Mouse (Mus musculus) kidney, adult 10 weeks (tissue): ENCODE data around the gene Tbc1d2. TPM values are rescaled to one million over a fixed set of nuclear protein-coding genes. Genes with fewer than 3 reads are reported as not detected.

Source experiments
- polyA plus RNA-seq: library from polyadenylated mRNA; stranded (reverse); fragments of 350-450 nt; fragmentation: Illumina TruSeq; extraction: RNeasy Lipid Tissue Mini Kit (QIAGEN cat#74804); gene quantifications from one replicate; pipeline ENCODE4 v1.2.3, GENCODE M21; 2014; ENCODE audit warnings: low read depth, low replicate concordance

Tbc1d2 gene
- 0.28 TPM for polyA plus RNA-seq

DNA sequence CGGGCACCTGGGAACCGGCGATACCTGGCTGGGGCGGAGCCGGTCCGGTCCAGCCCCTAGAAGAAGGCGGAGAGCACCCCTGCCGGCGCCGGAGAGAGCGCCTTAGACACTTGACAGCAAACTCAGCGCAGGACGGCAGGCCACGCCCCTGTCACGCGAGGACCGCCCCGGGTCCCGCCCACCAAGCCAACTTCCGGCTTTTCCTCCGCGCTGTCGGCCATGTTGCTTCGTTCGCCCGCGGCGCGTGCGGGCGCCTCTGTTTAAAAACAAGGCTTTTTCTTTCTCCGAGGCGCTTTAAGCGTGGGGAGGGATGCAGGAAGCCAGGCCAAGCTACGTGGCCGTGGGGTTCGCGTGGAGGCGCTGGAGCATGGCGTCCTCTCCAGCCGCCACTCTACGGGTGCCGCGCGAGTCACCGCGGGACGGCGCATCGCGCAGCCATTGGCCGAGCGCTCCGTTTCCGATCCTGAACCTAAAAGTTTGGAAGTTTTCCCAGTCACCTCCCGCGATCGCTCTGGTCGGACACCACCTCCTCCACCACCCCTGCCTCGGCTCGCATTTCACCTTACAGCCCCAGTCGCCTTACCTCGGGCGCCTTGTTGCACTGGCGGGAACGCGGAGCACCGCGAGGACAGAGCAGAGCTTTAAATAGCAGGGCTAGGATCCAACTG, at the start of gene Tbc1d2:
TSS of gene Tbc1d2 (minus strand) at position 124 of the 668 bp plus-strand sequence.

DNA sequence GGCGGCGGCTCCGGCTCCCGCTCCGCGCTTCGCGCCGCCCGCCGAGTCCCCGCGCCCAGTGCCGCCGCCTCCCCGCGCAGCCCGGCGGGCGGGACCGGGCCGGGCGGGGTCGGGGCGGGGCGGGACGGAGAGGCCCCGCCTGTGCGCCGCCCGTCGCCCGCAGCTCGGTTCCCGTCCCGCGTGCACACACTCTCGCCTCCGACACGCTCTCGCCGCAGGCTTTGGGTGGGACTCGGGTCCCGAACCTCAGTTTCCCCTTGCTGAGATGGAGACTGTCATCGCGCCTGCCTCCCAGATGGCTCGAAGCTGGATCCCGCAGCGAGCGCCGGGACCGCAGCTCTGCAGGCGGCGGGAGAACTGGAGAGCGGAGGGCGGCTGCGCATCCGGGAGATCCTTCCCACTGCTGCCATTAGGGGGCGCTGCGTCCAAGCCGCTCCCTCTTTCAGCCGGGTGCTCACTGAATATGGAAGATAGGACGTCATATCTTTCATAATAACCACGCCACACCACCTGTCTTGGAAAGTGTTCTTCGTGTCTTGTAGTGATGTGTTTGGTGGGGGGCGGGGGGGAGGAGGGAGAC, 48.1 kb downstream of the Tbc1d2 start, which contains the start of gene Coro2a:
TSS of gene Coro2a (minus strand) at position 359 of the 580 bp plus-strand sequence.

Other genes starting within 250 kb of the Tbc1d2 start
- not detected for gene Hemgn, start 236.7 kb downstream of the Tbc1d2 start, polyA plus RNA-seq
- 136 TPM for gene Anp32b, start 199.3 kb downstream of the Tbc1d2 start, polyA plus RNA-seq
- 3.3 TPM for gene Nans, start 161.0 kb downstream of the Tbc1d2 start, polyA plus RNA-seq
- gene Trim14, start 114.1 kb downstream of the Tbc1d2 start, polyA plus RNA-seq: not detected
- 0.65 TPM for gene Coro2a, start 48.0 kb downstream of the Tbc1d2 start, polyA plus RNA-seq